Mouse (Mus musculus) embryonic facial prominence, embryonic 10.5 days (tissue): Measurements from ENCODE around the gene Ugcg. TPM values are rescaled to one million over a fixed set of nuclear protein-coding genes. Genes with fewer than 3 reads are reported as not detected.

Source experiments
- DNase-seq: peaks from one replicate; pipeline ENCODE4 v3.0.0-alpha.2; 2017; ENCODE audit warnings: low spot score
- H3K27ac ChIP-seq: fragments of 300-500 bp; sonication (generic); replicated peaks from 2 replicates; pipeline ENCODE4 v1.5.1; 2016; ENCODE audit warnings: mild to moderate bottlenecking
- H3K27me3 ChIP-seq: fragments of 300-500 bp; sonication (generic); replicated peaks from 2 replicates; pipeline ENCODE4 v1.6.1; 2016; ENCODE audit warnings: low read depth, mild to moderate bottlenecking; ENCODE audit not compliant: poor library complexity, severe bottlenecking
- H3K36me3 ChIP-seq: fragments of 300-500 bp; sonication (generic); replicated peaks from 2 replicates; pipeline ENCODE4 v1.6.1; 2016; ENCODE audit warnings: mild to moderate bottlenecking, moderate library complexity
- H3K4me1 ChIP-seq: fragments of 300-500 bp; sonication (generic); 2 replicates; pipeline ENCODE4 v1.6.1; 2016
- H3K4me3 ChIP-seq: fragments of 300-500 bp; sonication (generic); 2 replicates; pipeline ENCODE4 v1.5.1; 2016; ENCODE audit warnings: mild to moderate bottlenecking, moderate library complexity
- H3K9me3 ChIP-seq: fragments of 300-500 bp; sonication (generic); 2 replicates; pipeline ENCODE4 v1.6.1; 2016; ENCODE audit warnings: mild to moderate bottlenecking
- WGBS: fragments of 180-500 bp; shearing (Covaris S2); methylation state at CpG from one replicate; pipeline ENCODE4 v1.1.7; 2016; 5-methylcytosine and 5-hydroxymethylcytosine counted together
- polyA plus RNA-seq: library from polyadenylated mRNA; unstranded; fragments of >200 nt; fragmentation: Nextera tagmentation; extraction: Ambion mirVana; gene quantifications from 2 replicates; pipeline ENCODE4 v1.2.1, GENCODE M21; 2016

The Ugcg gene
- polyA plus RNA-seq = 9.1 and 9.9 TPM in 2 replicates

DNA sequence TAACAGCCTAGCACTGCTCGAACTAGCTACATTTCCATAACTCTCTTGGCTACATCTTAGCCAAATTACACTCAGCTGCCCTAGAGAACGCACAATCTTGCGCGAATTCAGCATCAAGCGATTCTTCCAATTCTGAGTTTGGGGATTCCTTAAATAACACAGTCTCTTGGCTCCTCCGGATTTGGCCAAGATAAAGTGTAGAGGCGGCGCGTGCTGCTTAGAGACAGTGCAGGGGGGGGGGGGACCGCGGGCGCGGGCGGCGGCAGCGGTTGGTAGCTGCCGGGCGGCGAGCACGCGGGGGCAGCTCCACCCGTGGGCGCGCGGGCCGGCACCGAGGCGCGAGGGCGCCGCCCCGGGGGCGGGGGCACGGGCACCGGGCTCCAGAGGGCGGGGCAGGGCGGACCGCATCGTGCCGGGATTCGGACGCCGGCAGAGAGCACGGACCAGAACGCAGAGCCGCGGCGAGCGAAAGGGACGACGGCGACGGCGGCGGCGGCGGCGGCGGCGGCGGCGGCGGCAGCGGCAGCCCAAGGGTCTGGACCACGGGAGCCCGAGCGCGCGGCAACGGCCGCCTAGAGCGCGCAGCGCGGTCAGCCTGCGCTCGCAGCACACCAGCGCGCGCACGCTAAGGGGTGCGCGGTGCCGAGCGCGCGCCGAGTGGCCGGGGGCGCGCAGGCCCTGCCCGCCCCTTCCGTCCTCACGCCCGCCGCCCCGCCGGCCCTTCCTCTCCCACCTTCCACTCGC is at the start of gene Ugcg:
Ugcg (plus strand) TSS at position 456 of the 744 bp plus-strand sequence.
- Histone ChIP-seq H3K4me3 (peak within 1 kb of the TSS; percentile 87), H3K27ac (peak within 1 kb of the TSS; percentile 96), H3K9me3 (no peaks in the 10 kb centered on the region), H3K4me1 (peaks cover 12% of the 10 kb centered on the region), H3K36me3 (peaks cover 4% of the 10 kb centered on the region; the same call in 1 of the 2 replicates), H3K27me3 (no peaks in the 10 kb centered on the region)
- peak; percentile 83 for DNase-seq
- WGBS = 4% methylated on average over 99 of the region's 99 CpGs

DNA sequence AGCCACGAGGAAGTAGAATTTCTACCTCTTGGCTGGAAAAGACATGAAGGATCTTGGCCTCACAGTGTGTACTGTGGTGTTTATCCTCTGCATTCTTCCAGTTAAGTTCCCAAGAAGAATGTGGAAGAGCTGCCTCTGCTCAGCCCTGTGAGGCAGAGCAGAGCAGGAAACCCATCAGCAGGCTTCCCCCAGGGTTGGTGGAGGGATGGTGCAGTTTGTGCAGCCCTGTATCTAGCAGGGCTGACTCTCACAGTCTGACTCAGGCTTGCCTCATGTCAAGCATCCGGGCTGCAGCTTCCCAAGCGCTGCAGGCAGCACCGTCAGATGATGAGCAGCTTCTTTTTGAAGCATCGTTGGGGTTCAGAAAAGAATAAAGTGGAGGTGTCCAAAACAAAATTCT is 40.0 kb upstream of the Ugcg start:
- H3K27ac ChIP-seq = no peak overlapping the region
- no peaks in the 10 kb centered on the region for H3K36me3 ChIP-seq
- H3K4me3 ChIP-seq = no peak overlapping the region
- no peaks in the 10 kb centered on the region for H3K4me1 ChIP-seq
- DNase-seq = no peak
- H3K27me3 ChIP-seq = no peaks in the 10 kb centered on the region
- no peaks in the 10 kb centered on the region for H3K9me3 ChIP-seq
- 79% methylated on average over 5 of the region's 5 CpGs for WGBS

DNA sequence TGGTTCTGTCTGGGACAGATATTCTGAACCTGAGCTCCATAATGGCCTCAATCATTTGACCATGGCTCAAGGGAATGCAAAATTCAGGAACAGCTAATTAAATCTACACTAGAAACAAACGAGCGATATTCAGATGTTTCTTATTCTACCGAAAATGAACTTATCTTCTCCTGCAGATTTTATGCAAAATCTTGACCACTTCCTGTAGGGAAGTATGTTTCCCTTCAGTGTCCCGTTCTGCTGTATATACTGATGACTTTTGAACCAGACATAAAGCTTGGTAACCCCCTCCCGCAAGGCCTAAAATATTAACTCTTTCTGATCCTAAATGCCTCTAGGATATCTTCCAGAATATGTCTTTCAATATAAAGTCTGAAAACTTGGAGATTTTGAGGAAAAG is 38.1 kb upstream of the Ugcg start:
- H3K36me3 ChIP-seq = no peaks in the 10 kb centered on the region
- whole genome bisulfite sequencing = 79% methylated on average over 5 of the region's 5 CpGs
- DNase-seq = no peak
- no peak overlapping the region for H3K4me3 ChIP-seq
- H3K27ac ChIP-seq = no peak overlapping the region
- no peaks in the 10 kb centered on the region for H3K9me3 ChIP-seq
- H3K4me1 ChIP-seq = no peaks in the 10 kb centered on the region
- H3K27me3 ChIP-seq = no peaks in the 10 kb centered on the region

GRCm38 (mm10) chr4:59151953-59152352 is 37.1 kb upstream of the Ugcg start:
- H3K4me3 ChIP-seq = no peak overlapping the region
- no peak overlapping the region for H3K27ac ChIP-seq
- H3K4me1 ChIP-seq = no peaks in the 10 kb centered on the region
- H3K9me3 ChIP-seq = no peaks in the 10 kb centered on the region
- no peak for DNase-seq
- no peaks in the 10 kb centered on the region for H3K27me3 ChIP-seq
- no peaks in the 10 kb centered on the region for H3K36me3 ChIP-seq
- WGBS = 79% methylated on average over 1 of the region's 1 CpGs

DNA sequence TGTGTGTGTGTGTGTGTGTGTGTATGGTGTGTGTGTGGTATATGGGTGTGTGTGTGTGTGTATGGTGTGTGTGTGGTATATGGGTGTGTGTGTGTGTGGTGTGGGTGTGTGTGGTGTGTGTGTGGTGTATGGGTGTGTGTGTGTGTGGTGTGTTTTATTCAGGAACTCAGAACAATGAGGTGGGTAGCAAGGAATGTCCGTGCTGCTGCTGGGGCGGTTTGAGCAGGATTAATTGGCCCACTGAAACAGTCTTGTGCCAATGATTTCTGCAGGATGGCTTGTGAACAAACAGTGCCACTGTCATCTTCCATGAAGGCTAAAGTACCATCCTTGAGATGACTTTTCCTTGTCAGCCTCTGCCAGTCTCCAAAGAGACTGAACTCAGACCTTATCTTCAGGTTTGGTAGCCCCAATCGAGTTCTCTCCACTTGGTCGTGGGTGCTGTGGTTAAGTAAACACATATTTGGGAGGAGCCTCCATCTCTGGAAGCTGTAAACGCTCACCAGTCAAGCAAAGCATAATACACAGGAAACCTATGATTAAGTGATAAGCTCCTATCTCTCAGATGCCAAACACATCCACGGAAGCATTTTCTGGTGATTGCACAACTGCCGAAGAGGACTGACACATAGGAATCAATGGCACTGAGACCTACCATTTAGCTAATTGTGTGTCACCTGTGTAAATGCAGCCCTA is 32.0 kb upstream of the Ugcg start:
- Histone ChIP-seq H3K36me3 (no peaks in the 10 kb centered on the region), H3K4me3 (no peak overlapping the region), H3K27ac (no peak overlapping the region), H3K27me3 (no peaks in the 10 kb centered on the region), H3K9me3 (no peaks in the 10 kb centered on the region), H3K4me1 (peaks cover 5% of the 10 kb centered on the region; the same call in 1 of the 2 replicates)
- no peak for DNase-seq
- 80% methylated on average over 7 of the region's 7 CpGs for WGBS

DNA sequence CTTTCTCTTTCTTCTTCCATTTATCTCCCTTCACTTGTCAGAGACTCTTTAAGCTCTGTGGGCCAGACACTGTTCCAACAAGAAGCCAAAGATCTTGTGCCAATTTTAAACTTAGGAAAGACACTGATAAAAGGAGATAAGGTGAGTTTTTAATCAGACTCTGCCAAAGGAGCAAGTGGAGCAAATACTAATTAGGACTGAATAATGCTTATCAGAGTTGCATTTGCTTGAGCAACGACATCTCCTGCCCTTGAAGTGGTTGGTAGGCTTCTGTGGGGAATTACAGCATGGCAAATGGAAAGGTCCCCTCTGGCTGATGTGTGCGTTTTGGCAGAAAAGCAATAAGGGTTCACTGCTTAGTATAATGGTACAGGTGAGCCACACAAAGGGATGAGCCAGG is 31.4 kb upstream of the Ugcg start:
- 78% methylated on average over 2 of the region's 2 CpGs for WGBS
- Histone ChIP-seq H3K27ac (no peak overlapping the region), H3K9me3 (no peaks in the 10 kb centered on the region), H3K4me1 (peaks cover 5% of the 10 kb centered on the region; the same call in 1 of the 2 replicates), H3K36me3 (no peaks in the 10 kb centered on the region), H3K27me3 (no peaks in the 10 kb centered on the region), H3K4me3 (no peak overlapping the region)
- no peak for DNase-seq

GRCm38 (mm10) chr4:59160289-59160688 is 28.8 kb upstream of the Ugcg start:
- H3K36me3 ChIP-seq = no peaks in the 10 kb centered on the region
- H3K4me1 ChIP-seq = peaks cover 5% of the 10 kb centered on the region; the same call in 1 of the 2 replicates
- H3K27me3 ChIP-seq = no peaks in the 10 kb centered on the region
- no peaks in the 10 kb centered on the region for H3K9me3 ChIP-seq
- H3K4me3 ChIP-seq = no peak overlapping the region
- H3K27ac ChIP-seq = no peak overlapping the region
- DNase-seq = no peak
- WGBS = 90% methylated on average over 5 of the region's 5 CpGs

DNA sequence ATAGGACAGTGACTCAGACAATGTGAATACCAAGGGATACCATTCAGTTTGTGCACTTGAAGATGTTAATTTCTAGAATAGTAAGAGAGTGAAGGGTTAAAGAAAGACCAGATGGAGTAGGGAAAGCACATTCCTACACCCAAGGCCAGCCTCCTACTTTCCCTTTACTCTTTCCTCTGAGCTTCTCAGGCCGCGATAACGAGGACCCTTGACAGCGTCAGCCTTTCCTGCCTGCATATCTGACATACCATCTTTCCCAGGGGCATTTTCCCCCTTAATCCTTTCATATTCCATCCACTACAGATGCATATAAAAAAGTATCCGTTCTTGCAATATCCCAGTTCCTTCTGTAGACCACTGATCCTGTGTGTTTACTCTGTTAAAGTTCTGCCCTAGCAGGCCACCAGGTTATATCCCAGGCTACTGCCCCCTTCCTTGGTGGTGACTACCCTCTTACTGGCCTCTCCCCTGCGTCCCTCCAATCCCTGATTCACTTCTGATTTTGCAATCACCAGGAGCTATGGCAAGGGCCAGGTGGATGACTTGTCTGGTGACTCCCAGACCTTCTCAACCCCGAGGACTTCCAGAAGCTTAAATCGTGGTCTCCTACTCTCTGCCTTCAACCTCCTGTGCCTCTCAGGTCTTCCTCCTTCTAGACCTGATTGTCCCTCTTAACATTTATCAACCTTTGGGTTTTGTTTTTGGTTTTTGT is 27.9 kb upstream of the Ugcg start:
- H3K27me3 ChIP-seq = no peaks in the 10 kb centered on the region
- no peaks in the 10 kb centered on the region for H3K36me3 ChIP-seq
- H3K4me3 ChIP-seq = no peak overlapping the region
- H3K9me3 ChIP-seq = no peaks in the 10 kb centered on the region
- no peak overlapping the region for H3K27ac ChIP-seq
- DNase-seq = no peak
- H3K4me1 ChIP-seq = peaks cover 5% of the 10 kb centered on the region; the same call in 1 of the 2 replicates
- 66% methylated on average over 8 of the region's 8 CpGs for WGBS

DNA sequence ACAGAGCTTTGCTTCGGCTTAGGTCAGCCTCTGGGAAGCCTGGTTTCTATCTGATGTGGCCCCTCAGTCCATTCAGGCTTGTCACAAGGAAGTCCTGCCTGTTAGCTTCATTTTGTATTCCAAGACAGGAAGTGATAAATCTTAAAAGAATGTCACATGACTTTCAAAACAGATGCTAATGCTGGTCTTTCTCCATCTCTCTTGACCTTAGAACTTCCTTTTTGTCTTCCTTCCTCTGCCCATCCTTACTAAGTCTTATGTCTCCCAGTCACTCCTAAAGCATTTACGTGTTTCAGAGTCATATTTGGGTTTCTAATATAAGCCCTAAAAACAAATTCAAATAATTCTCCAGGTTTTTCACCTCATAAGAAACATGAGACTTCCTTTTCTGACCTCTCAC is 25.0 kb upstream of the Ugcg start:
- H3K27me3 ChIP-seq = no peaks in the 10 kb centered on the region
- 86% methylated on average over 2 of the region's 2 CpGs for WGBS

DNA sequence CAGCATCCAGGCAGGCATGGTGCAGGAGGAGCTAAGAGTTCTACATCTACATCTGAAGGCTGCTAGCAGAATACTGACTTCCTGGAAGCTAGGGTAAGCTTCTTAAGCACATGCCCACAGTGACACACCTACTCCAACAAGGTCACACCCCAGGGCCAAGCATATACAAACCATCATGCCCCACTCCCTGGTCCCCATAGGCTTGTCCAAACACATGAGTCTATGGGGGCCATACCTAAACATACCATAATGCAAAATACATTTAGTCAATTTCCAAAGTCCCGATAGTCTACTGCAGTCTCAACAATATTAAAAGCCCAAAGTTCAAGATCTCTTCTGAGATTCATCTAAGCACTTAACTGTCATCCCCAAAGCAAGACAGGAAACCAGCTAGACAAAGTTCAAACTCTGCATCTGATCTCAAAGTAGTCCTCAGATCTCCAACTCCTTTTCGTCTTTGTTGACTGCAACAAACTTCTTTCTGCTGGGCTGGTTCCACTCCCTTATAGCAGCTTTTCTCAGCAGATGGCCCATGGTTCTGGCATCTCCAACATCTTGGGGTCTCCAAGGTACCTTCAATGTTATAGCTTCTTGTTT is 21.7 kb upstream of the Ugcg start:
- Histone ChIP-seq H3K27ac (no peak overlapping the region), H3K4me1 (no peaks in the 10 kb centered on the region), H3K4me3 (no peak overlapping the region), H3K36me3 (no peaks in the 10 kb centered on the region), H3K27me3 (no peaks in the 10 kb centered on the region), H3K9me3 (no peaks in the 10 kb centered on the region)
- no peak for DNase-seq
- 95% methylated on average over 2 of the region's 2 CpGs for WGBS

More for the DNA sequence above, 25.0 kb upstream of the Ugcg start:
- Histone ChIP-seq H3K4me1 (peaks cover 5% of the 10 kb centered on the region; the same call in 1 of the 2 replicates), H3K27ac (no peak overlapping the region), H3K4me3 (no peak overlapping the region), H3K9me3 (no peaks in the 10 kb centered on the region), H3K36me3 (no peaks in the 10 kb centered on the region)
- DNase-seq = no peak

- Histone ChIP-seq H3K9me3 (no peaks in the 10 kb centered on the region), H3K36me3 (no peaks in the 10 kb centered on the region), H3K4me1 (peaks cover 4% of the 10 kb centered on the region; the same call in 1 of the 2 replicates), H3K27ac (no peak overlapping the region), H3K4me3 (no peak overlapping the region), H3K27me3 (no peaks in the 10 kb centered on the region)
- 75% methylated on average over 5 of the region's 5 CpGs for WGBS
- DNase-seq = no peak
Measured at GRCm38 (mm10) chr4:59169981-59170380, 19.1 kb upstream of the Ugcg start.

DNA sequence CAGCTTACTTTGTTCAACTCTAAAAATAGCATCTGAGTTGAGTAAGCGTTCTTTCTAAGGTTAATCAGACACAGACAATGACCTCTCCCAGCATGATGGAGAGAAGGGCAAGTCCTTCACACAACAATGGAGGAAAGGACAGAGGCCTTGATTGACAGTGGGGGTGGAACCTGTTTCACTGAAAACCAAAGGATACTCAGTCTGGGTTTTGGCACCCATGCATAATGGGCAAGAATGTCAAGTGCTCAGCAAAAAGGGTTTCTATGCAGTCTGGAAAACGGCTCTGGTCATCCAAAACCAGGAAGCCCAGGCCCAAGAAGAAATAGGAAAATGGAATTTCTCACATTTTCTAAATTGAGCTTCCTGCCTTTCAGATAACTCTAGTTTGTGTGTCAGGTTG is 16.4 kb upstream of the Ugcg start:
- no peak for DNase-seq
- H3K36me3 ChIP-seq = no peaks in the 10 kb centered on the region
- peaks cover 4% of the 10 kb centered on the region; the same call in 1 of the 2 replicates for H3K4me1 ChIP-seq
- no peak overlapping the region for H3K4me3 ChIP-seq
- no peaks in the 10 kb centered on the region for H3K27me3 ChIP-seq
- H3K27ac ChIP-seq = no peak overlapping the region
- H3K9me3 ChIP-seq = no peaks in the 10 kb centered on the region
- WGBS = 48% methylated on average over 2 of the region's 2 CpGs
